Mouse (Mus musculus): ENCODE data around the gene Lrtm2. TPM values are rescaled to one million over a fixed set of nuclear protein-coding genes. Genes with fewer than 3 reads are reported as not detected.
"Not testable (repeated sequence)": the region's sequence is repeated elsewhere in the genome, so short reads cannot be mapped to it uniquely, and the experiment has no call there.

Gene Lrtm2
- polyA plus RNA-seq (2012; rRNA removed), result 35.3 and 38.5 TPM in 2 replicates

DNA sequence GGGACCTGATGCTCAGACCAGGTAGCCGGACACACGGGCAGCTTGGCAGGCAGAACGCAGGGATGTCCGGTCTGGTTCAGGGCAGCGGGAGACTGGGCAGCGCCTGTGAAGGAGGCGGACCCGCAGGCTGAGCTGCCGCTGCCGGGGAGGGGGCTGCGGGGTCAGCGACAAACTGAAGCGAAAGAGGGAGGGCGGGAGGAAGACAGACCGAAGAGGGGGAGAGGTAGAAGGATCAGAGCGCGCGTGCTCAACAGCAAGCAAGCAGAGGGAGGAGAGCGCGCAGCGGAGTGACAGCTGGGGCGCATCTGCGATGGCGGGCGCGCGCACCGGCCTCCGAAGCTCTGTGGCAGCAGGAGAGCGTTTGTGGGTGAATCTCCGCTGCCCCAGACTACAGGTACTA is at the start of gene Lrtm2:
Lrtm2 (minus strand) TSS at position 261 of the 400 bp plus-strand sequence.
- Histone ChIP-seq H3K27ac (ENCODE audit: insufficient read depth, low read length) (peak within 1 kb of the TSS; percentile 42), H3K4me1 (ENCODE audit: control insufficient read depth, insufficient read depth, low read length) (peaks cover 13% of the 10 kb centered on the region), H3K27me3 (ENCODE audit: control insufficient read depth, insufficient read depth, low read length) (no peaks in the 10 kb centered on the region), H3K4me3 (replicated peaks; ENCODE audit: insufficient read depth, low read depth, low read length) (peak within 1 kb of the TSS; percentile 82)
- DNase-seq, result peak; percentile 51 to 61
- no peak for TF ChIP-seq CTCF (IDR thresholded peaks at IDR 0.05; ENCODE audit: borderline replicate concordance, insufficient read depth, low read depth, low read length)
- 0 out of 2 replicates have a peak, but pooled peaks have one; percentile 18 for TF ChIP-seq POLR2A (IDR thresholded peaks at IDR 0.05; ENCODE audit: borderline replicate concordance, insufficient read depth, low read length)
- under 1% methylated on average over 31 of the region's 31 CpGs for WGBS

DNA sequence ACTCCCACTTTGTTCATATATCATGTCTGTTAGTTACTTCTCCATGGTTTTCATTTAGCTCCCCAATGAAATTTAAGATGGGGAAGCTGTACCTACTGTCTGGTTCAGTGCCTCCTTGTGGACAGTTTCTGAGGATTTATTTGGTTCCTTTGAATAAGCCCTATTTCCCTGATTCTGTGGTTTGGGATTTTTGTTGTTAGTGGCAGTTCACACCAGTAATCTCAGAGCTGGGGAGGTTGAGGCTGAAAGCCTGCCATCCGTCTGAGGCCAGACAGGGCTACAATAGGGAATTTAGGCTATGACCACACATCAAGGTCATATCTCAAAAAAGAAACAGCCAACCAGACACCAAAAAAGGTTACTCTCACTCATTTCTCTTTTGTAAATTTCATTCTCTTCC is 48.1 kb upstream of the Lrtm2 start:
- Histone ChIP-seq H3K27ac (ENCODE audit: insufficient read depth, low read length) (no peak overlapping the region), H3K27me3 (ENCODE audit: control insufficient read depth, insufficient read depth, low read length) (no peaks in the 10 kb centered on the region), H3K4me3 (replicated peaks; ENCODE audit: insufficient read depth, low read depth, low read length) (no peak overlapping the region), H3K4me1 (ENCODE audit: control insufficient read depth, insufficient read depth, low read length) (peaks cover 2% of the 10 kb centered on the region; the same call in 1 of the 2 replicates)
- DNase-seq, result no peak
- no peak for TF ChIP-seq CTCF (IDR thresholded peaks at IDR 0.05; ENCODE audit: borderline replicate concordance, insufficient read depth, low read depth, low read length)
- TF ChIP-seq POLR2A (IDR thresholded peaks at IDR 0.05; ENCODE audit: borderline replicate concordance, insufficient read depth, low read length), result no peak
- 82% methylated on average over 1 of the region's 1 CpGs for WGBS

DNA sequence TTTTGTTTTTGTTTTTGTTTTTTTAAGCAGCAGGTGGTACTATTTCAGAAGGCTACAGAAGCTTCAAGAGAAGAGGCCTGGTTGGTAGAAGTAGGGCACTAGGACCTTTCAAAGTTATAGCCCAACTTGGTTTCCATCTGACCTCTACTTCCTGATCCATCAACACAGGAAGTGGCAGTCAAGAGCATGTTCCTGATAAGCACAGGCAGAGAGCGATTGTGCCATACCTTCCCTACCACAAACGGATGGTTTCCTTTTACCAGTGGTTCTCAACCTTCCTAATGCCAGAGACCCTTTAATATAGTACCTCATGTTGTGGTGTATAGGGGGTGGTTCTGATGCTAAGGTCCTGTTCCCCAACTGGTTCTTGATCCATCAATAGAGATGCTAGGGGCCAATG is 47.0 kb upstream of the Lrtm2 start:
- 86% methylated on average over 2 of the region's 2 CpGs for WGBS

DNA sequence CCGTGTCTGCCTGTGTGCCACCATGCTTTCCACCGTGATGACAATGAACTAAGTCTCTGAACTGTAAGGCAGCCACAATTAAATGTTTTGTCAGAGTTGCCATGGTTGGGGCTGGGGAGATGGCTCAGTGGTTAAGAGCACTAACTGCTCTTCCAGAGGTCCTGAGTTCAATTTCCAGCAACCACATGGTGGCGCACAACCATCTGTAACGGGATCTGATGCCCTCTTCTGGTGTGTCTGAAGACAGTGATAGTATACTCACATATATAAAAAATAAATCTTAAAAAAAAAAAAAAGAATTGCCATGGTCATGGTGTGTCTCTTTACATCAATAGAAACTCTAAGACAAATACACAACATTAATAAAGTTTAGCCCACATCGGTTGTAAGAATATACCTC is 44.5 kb upstream of the Lrtm2 start:
- WGBS, result 73% methylated on average over 5 of the region's 5 CpGs
- no peak for DNase-seq
- no peaks in the 10 kb centered on the region for H3K27me3 ChIP-seq (ENCODE audit: control insufficient read depth, insufficient read depth, low read length)
- no peak for TF ChIP-seq CTCF (IDR thresholded peaks at IDR 0.05; ENCODE audit: borderline replicate concordance, insufficient read depth, low read depth, low read length)
- no peak for TF ChIP-seq POLR2A (IDR thresholded peaks at IDR 0.05; ENCODE audit: borderline replicate concordance, insufficient read depth, low read length)
- H3K4me1 ChIP-seq (ENCODE audit: control insufficient read depth, insufficient read depth, low read length), result peaks cover 2% of the 10 kb centered on the region; the same call in 1 of the 2 replicates
- no peak overlapping the region for H3K4me3 ChIP-seq (replicated peaks; ENCODE audit: insufficient read depth, low read depth, low read length)
- no peak overlapping the region for H3K27ac ChIP-seq (ENCODE audit: insufficient read depth, low read length)

More for the DNA sequence above, 47.0 kb upstream of the Lrtm2 start:
- peaks cover 2% of the 10 kb centered on the region; the same call in 1 of the 2 replicates for H3K4me1 ChIP-seq (ENCODE audit: control insufficient read depth, insufficient read depth, low read length)
- H3K27ac ChIP-seq (ENCODE audit: insufficient read depth, low read length), result no peak overlapping the region
- no peak overlapping the region for H3K4me3 ChIP-seq (replicated peaks; ENCODE audit: insufficient read depth, low read depth, low read length)
- no peak for DNase-seq
- no peaks in the 10 kb centered on the region for H3K27me3 ChIP-seq (ENCODE audit: control insufficient read depth, insufficient read depth, low read length)
- TF ChIP-seq CTCF (IDR thresholded peaks at IDR 0.05; ENCODE audit: borderline replicate concordance, insufficient read depth, low read depth, low read length) (no peak), POLR2A (IDR thresholded peaks at IDR 0.05; ENCODE audit: borderline replicate concordance, insufficient read depth, low read length) (no peak)

DNA sequence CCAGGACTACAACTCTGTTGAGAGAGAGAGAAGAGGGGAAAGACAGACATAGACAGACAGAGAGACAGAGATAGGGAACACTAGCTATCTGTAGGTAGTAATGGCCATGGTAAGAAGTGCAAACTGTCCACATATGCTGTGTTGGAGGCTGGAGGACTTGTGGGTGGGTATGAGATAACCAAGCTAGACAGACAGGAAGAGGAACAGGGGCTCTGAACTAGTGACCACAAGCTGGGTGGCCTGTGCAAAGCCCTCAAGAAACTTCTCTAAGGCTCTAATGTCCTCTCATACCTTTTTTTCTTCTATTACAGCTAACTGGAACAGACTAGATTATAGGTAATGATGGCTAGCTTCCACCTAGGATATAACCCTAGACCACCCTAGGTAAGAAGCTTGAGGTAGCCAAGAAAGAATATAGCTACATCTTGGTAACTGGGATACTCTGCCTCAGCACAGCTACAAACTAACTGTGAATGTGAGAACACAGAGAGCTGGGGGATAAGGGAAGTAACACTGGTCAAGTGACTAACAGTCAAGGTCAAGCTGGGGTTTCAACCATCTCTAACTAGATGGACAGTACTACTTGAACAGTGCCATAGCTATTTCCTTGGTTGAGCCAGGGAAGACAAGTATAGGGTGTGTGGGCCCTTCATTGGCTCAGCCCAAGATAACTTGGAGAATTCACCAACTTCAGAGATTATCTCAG is 42.6 kb upstream of the Lrtm2 start:
- Histone ChIP-seq H3K27me3 (ENCODE audit: control insufficient read depth, insufficient read depth, low read length) (no peaks in the 10 kb centered on the region), H3K4me3 (replicated peaks; ENCODE audit: insufficient read depth, low read depth, low read length) (no peak overlapping the region), H3K27ac (ENCODE audit: insufficient read depth, low read length) (no peak overlapping the region), H3K4me1 (ENCODE audit: control insufficient read depth, insufficient read depth, low read length) (peaks cover 2% of the 10 kb centered on the region; the same call in 1 of the 2 replicates)
- DNase-seq, result no peak
- TF ChIP-seq POLR2A (IDR thresholded peaks at IDR 0.05; ENCODE audit: borderline replicate concordance, insufficient read depth, low read length), result no peak
- no peak for TF ChIP-seq CTCF (IDR thresholded peaks at IDR 0.05; ENCODE audit: borderline replicate concordance, insufficient read depth, low read depth, low read length)

DNA sequence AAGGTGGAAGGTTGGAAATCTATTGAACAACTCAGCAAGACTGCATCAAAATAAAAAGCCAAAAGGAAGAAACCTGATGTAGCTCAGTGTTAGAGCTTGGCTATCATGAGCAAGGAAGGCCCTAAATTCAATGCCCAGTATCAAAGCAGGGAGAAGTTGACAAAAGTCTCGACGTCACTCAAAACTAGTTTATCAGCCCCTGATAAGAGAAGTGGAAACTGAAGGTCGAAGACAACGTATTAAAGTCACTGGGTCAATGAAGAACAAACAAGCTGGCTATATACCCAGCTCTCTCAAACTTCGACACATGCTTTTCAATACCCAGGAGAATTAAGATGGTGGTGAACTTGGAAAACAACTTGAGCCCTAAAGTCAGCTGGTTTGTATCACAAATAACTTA is 41.7 kb upstream of the Lrtm2 start:
- TF ChIP-seq POLR2A (IDR thresholded peaks at IDR 0.05; ENCODE audit: borderline replicate concordance, insufficient read depth, low read length), result no peak
- TF ChIP-seq CTCF (IDR thresholded peaks at IDR 0.05; ENCODE audit: borderline replicate concordance, insufficient read depth, low read depth, low read length), result no peak
- H3K27me3 ChIP-seq (ENCODE audit: control insufficient read depth, insufficient read depth, low read length), result no peaks in the 10 kb centered on the region; the same call in 1 of the 2 replicates
- H3K4me3 ChIP-seq (replicated peaks; ENCODE audit: insufficient read depth, low read depth, low read length), result no peak overlapping the region
- 88% methylated on average over 5 of the region's 5 CpGs for WGBS
- no peak for DNase-seq
- peaks cover 2% of the 10 kb centered on the region; the same call in 1 of the 2 replicates for H3K4me1 ChIP-seq (ENCODE audit: control insufficient read depth, insufficient read depth, low read length)
- H3K27ac ChIP-seq (ENCODE audit: insufficient read depth, low read length), result no peak overlapping the region

DNA sequence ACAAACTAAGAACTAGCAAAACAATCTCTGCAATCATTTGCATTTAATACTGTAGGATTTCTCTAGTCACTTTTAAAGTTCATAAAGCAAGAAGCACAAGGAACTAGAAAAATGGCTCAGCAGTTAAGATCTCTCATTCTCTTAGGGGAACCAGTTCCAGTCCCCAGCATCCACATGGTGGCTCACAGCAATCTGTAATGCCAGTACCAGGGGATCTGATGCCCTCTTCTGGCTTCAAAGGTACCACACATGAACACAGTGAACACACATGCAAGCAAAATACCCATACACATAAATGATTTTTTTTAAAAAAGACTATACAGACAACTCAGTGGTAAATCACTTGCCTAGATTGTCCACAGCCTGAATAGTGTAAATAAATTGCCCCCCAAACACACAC is 41.1 kb upstream of the Lrtm2 start:
- no peak for DNase-seq
- Histone ChIP-seq H3K4me3 (replicated peaks; ENCODE audit: insufficient read depth, low read depth, low read length) (no peak overlapping the region), H3K4me1 (ENCODE audit: control insufficient read depth, insufficient read depth, low read length) (peaks cover 2% of the 10 kb centered on the region; the same call in 1 of the 2 replicates), H3K27ac (ENCODE audit: insufficient read depth, low read length) (no peak overlapping the region), H3K27me3 (ENCODE audit: control insufficient read depth, insufficient read depth, low read length) (no peaks in the 10 kb centered on the region; the same call in 1 of the 2 replicates)
- TF ChIP-seq POLR2A (IDR thresholded peaks at IDR 0.05; ENCODE audit: borderline replicate concordance, insufficient read depth, low read length) (no peak), CTCF (IDR thresholded peaks at IDR 0.05; ENCODE audit: borderline replicate concordance, insufficient read depth, low read depth, low read length) (peak; percentile 20; the same call in 1 of the 2 replicates)

DNA sequence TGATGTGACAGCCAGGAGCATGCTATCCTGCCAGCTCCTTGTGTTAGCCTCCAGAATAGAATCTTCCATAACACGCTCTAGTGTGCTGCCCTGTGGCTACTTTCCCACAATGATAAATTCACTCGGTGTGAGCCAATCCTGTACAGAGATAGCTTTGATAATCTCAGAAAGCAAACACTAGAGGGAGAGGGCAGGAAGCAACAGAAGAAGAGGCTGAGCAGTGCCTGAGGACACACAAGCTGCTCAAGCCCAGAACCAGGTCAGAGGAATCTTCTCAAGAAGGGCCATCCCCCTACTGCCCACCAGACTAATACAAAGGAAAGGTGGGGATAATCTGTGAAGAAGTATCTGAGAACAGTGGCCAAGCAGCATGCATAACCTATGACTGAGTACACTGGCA is 36.8 kb upstream of the Lrtm2 start:
- Histone ChIP-seq H3K4me3 (replicated peaks; ENCODE audit: insufficient read depth, low read depth, low read length) (no peak overlapping the region), H3K27me3 (ENCODE audit: control insufficient read depth, insufficient read depth, low read length) (no peaks in the 10 kb centered on the region; the same call in 1 of the 2 replicates)
- 39% methylated on average over 2 of the region's 2 CpGs for WGBS

DNA sequence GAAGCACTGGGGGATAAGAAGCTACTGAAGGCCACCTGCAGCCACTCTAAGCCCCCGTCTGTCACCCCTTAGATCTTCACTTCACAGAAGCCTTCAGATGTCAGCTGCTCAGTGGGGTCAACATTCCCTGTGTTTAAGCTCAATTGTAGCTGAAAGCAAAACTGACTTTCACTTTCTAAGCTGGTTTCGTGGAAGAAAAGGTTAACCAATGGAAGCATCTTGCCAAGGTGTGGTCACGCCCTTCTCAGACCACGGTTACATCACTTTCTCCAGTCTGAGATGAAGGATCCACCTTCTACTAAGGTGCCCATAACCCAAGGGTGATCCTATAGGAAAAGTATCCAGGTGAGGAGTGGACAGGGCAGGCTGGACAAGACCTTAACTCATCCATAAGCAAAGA is 36.2 kb upstream of the Lrtm2 start:
- H3K27me3 ChIP-seq (ENCODE audit: control insufficient read depth, insufficient read depth, low read length); DNase-seq; H3K4me3 ChIP-seq (replicated peaks; ENCODE audit: insufficient read depth, low read depth, low read length); H3K27ac ChIP-seq (ENCODE audit: insufficient read depth, low read length); H3K4me1 ChIP-seq (ENCODE audit: control insufficient read depth, insufficient read depth, low read length): not testable (repeated sequence)
- 91% methylated on average over 4 of the region's 4 CpGs for WGBS

More for the DNA sequence above, 36.8 kb upstream of the Lrtm2 start:
- no peak for TF ChIP-seq POLR2A (IDR thresholded peaks at IDR 0.05; ENCODE audit: borderline replicate concordance, insufficient read depth, low read length)
- no peak for TF ChIP-seq CTCF (IDR thresholded peaks at IDR 0.05; ENCODE audit: borderline replicate concordance, insufficient read depth, low read depth, low read length)
- no peaks in the 10 kb centered on the region for H3K4me1 ChIP-seq (ENCODE audit: control insufficient read depth, insufficient read depth, low read length)
- DNase-seq, result no peak
- H3K27ac ChIP-seq (ENCODE audit: insufficient read depth, low read length), result no peak overlapping the region
